Mouse (Mus musculus): ENCODE data around the gene Lhfp.

DNA sequence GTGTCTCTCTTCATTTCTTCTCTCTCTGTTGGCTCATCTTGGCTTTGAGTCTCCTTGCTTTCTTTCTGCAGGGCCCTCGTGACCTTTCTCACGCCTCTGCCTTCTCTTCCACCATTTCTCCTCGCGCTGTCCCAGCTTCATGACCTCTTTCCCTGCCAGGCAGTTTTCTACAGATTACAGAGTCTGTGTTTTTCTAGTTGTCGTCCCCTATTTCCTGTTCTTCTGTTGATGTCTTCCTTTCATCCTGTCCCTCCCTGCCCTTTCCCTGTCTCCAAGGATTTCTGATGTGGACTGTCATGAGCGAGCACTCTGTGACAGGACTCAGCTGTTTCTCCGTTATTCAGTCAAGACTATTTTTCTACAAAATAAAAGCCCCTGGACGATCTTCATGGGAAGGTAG is 124.7 kb downstream of the Lhfp start:
- no peak for TF ChIP-seq CTCF (conservative IDR thresholded peaks at IDR 0.05; ENCODE audit: low read length)
- no peak for TF ChIP-seq POU5F1 (IDR thresholded peaks at IDR 0.05; ENCODE audit: borderline replicate concordance, low read length)
- TF ChIP-seq NANOG (IDR thresholded peaks at IDR 0.05; ENCODE audit: borderline replicate concordance, low read length) = no peak

Measured in E14TG2a.4 (cell line).